Mouse (Mus musculus): ENCODE data around the gene Apof. TPM values are rescaled to one million over a fixed set of nuclear protein-coding genes. Genes with fewer than 3 reads are reported as not detected.
A peak's percentile ranks its signal among the peaks of the same experiment; 100 is the strongest.
"Not testable (repeated sequence)": the region's sequence is repeated elsewhere in the genome, so short reads cannot be mapped to it uniquely, and the experiment has no call there.

The Apof gene
- polyA plus RNA-seq, 1 experiment from 2014 or later, result 0.49 TPM

GRCm38 (mm10) chr10:128247020-128247732 is 21.3 kb upstream of the Apof start:
- Histone ChIP-seq H3K27ac (ENCODE audit: low read depth, low read length) (peak overlapping the region; percentile 74), H3K4me3 (ENCODE audit: low read depth, low read length) (no peak overlapping the region), H3K9me3 (replicated peaks; ENCODE audit: control insufficient read depth, low read length) (no peaks in the 10 kb centered on the region), H3K9ac (ENCODE audit: low read depth, low read length) (no peak overlapping the region), H3K27me3 (ENCODE audit: control insufficient read depth, insufficient read depth, low read length) (no peaks in the 10 kb centered on the region), H3K4me1 (ENCODE audit: control insufficient read depth, insufficient read depth, low read length) (no peaks in the 10 kb centered on the region), H3K4me2 (peak overlapping the region; percentile 24), H3K36me3 (ENCODE audit: control insufficient read depth, insufficient read depth, low read length) (peaks cover 62% of the 10 kb centered on the region)
- ATAC-seq (replicated peaks; ENCODE audit: insufficient number of reproducible peaks, low FRiP score, low TSS enrichment), result no peak
- WGBS (ENCODE audit: insufficient replicate concordance), result 76% methylated on average over 17 of the region's 17 CpGs

DNA sequence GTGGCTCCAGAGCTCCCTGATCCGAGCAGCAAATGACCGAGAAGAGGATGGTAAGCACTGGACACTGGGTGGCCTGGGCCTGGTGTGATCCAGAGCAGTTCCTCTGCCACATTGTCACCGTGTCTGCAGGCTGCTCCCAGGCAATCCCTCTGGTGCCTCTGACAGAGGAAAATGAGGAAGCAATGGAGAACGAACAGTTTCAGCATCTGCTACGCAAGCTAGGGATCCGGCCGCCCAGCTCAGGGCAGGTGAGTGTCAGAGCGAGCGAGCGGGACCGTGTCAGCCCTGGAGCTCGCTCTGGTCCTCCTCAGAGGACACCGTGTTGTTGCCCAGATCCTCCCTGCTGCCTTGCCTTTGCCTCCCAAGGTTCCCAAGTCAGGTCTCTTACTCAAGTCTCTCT is 17.9 kb upstream of the Apof start:
- Histone ChIP-seq H3K4me3 (ENCODE audit: low read depth, low read length) (no peak overlapping the region), H3K9ac (ENCODE audit: low read depth, low read length) (no peak overlapping the region), H3K27me3 (ENCODE audit: control insufficient read depth, insufficient read depth, low read length) (no peaks in the 10 kb centered on the region), H3K27ac (ENCODE audit: low read depth, low read length) (no peak overlapping the region), H3K4me1 (ENCODE audit: control insufficient read depth, insufficient read depth, low read length) (no peaks in the 10 kb centered on the region), H3K9me3 (replicated peaks; ENCODE audit: control insufficient read depth, low read length) (no peaks in the 10 kb centered on the region), H3K4me2 (no peak overlapping the region), H3K36me3 (ENCODE audit: control insufficient read depth, insufficient read depth, low read length) (peaks cover 41% of the 10 kb centered on the region)
- no peak for ATAC-seq (replicated peaks; ENCODE audit: insufficient number of reproducible peaks, low FRiP score, low TSS enrichment)
- WGBS (ENCODE audit: insufficient replicate concordance), result 92% methylated on average over 13 of the region's 13 CpGs

DNA sequence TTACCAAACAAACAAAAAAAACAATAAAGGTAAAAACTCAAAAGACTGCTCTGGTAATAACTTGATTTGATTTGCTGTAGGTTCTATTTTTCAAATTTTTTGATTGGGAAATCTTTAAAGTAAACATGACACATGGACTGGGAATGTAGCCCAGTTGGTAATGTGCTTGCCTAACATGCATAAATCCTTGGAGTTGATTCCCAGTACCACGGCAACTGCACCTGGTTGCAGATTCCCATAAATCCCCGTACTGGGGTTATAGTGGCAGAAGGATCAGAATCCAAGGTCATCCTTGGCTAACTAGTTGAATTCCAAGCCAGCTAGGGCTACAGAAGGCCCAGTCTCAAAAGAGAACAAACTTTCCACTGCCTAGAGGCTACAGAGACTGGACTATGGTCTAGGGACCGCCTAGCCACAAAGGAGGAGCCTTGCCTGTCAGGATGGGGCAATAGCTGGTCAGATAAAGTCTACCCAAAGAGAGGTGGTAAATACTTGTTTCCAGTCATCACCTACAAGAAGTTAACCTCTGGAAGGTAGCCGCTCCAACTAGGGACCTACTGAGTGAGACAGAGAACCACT is 14.7 kb upstream of the Apof start, which contains the start of gene Apon:
Gene Apon (plus strand): TSS at position 420 of the 579 bp plus-strand sequence.
- H3K9ac ChIP-seq (ENCODE audit: low read depth, low read length), result no peak within 1 kb of the TSS
- H3K36me3 ChIP-seq (ENCODE audit: control insufficient read depth, insufficient read depth, low read length), result peaks cover 28% of the 10 kb centered on the region
- no peaks in the 10 kb centered on the region for H3K27me3 ChIP-seq (ENCODE audit: control insufficient read depth, insufficient read depth, low read length)
- ATAC-seq (replicated peaks; ENCODE audit: insufficient number of reproducible peaks, low FRiP score, low TSS enrichment), result no peak
- H3K4me1 ChIP-seq (ENCODE audit: control insufficient read depth, insufficient read depth, low read length), result no peaks in the 10 kb centered on the region
- 88% methylated on average over 4 of the region's 4 CpGs for WGBS (ENCODE audit: insufficient replicate concordance)
- H3K27ac ChIP-seq (ENCODE audit: low read depth, low read length), result no peak within 1 kb of the TSS
- H3K9me3 ChIP-seq (replicated peaks; ENCODE audit: control insufficient read depth, low read length), result no peaks in the 10 kb centered on the region
- no peak within 1 kb of the TSS for H3K4me3 ChIP-seq (ENCODE audit: low read depth, low read length)
- no peak within 1 kb of the TSS for H3K4me2 ChIP-seq

GRCm38 (mm10) chr10:128255925-128256324 is 12.5 kb upstream of the Apof start:
- H3K27me3 ChIP-seq (ENCODE audit: control insufficient read depth, insufficient read depth, low read length), result no peaks in the 10 kb centered on the region
- H3K27ac ChIP-seq (ENCODE audit: low read depth, low read length), result no peak overlapping the region
- ATAC-seq (replicated peaks; ENCODE audit: insufficient number of reproducible peaks, low FRiP score, low TSS enrichment), result no peak
- peaks cover 8% of the 10 kb centered on the region for H3K36me3 ChIP-seq (ENCODE audit: control insufficient read depth, insufficient read depth, low read length)
- no peak overlapping the region for H3K4me2 ChIP-seq
- H3K4me1 ChIP-seq (ENCODE audit: control insufficient read depth, insufficient read depth, low read length), result no peaks in the 10 kb centered on the region
- H3K9me3 ChIP-seq (replicated peaks; ENCODE audit: control insufficient read depth, low read length), result no peaks in the 10 kb centered on the region
- H3K9ac ChIP-seq (ENCODE audit: low read depth, low read length), result no peak overlapping the region
- 80% methylated on average over 8 of the region's 8 CpGs for WGBS (ENCODE audit: insufficient replicate concordance)
- no peak overlapping the region for H3K4me3 ChIP-seq (ENCODE audit: low read depth, low read length)

GRCm38 (mm10) chr10:128256328-128256727 is 12.1 kb upstream of the Apof start:
- Histone ChIP-seq H3K36me3 (ENCODE audit: control insufficient read depth, insufficient read depth, low read length) (peaks cover 5% of the 10 kb centered on the region; the same call in 1 of the 2 replicates), H3K9me3 (replicated peaks; ENCODE audit: control insufficient read depth, low read length) (no peaks in the 10 kb centered on the region), H3K9ac (ENCODE audit: low read depth, low read length) (no peak overlapping the region), H3K4me2 (no peak overlapping the region), H3K4me1 (ENCODE audit: control insufficient read depth, insufficient read depth, low read length) (no peaks in the 10 kb centered on the region), H3K27me3 (ENCODE audit: control insufficient read depth, insufficient read depth, low read length) (no peaks in the 10 kb centered on the region), H3K4me3 (ENCODE audit: low read depth, low read length) (no peak overlapping the region), H3K27ac (ENCODE audit: low read depth, low read length) (no peak overlapping the region)
- no peak for ATAC-seq (replicated peaks; ENCODE audit: insufficient number of reproducible peaks, low FRiP score, low TSS enrichment)
- WGBS (ENCODE audit: insufficient replicate concordance), result 83% methylated on average over 8 of the region's 8 CpGs

DNA sequence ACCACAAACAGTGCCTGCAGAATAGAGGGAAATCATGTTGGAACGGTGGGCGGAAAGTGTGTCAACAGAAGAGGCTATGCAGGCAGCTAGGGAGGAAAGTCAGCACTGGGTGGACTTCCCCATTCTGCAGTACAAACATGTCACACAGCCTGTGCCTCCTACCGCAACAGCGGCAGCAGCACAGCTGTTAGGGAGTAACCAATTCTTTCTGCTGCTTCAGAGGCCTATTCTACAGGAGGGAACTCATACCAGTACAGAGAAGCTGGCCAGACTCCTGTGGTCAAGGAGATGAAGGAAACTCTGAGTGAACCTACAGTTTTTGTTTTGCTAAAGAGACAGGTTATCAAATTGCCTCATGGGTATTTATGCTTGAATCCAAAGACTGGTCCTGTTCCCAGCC is 9.5 kb upstream of the Apof start:
- no peak overlapping the region for H3K27ac ChIP-seq (ENCODE audit: low read depth, low read length)
- no peaks in the 10 kb centered on the region for H3K4me1 ChIP-seq (ENCODE audit: control insufficient read depth, insufficient read depth, low read length)
- 76% methylated on average over 4 of the region's 4 CpGs for WGBS (ENCODE audit: insufficient replicate concordance)
- no peaks in the 10 kb centered on the region for H3K9me3 ChIP-seq (replicated peaks; ENCODE audit: control insufficient read depth, low read length)
- ATAC-seq (replicated peaks; ENCODE audit: insufficient number of reproducible peaks, low FRiP score, low TSS enrichment), result no peak
- H3K27me3 ChIP-seq (ENCODE audit: control insufficient read depth, insufficient read depth, low read length), result no peaks in the 10 kb centered on the region
- no peak overlapping the region for H3K9ac ChIP-seq (ENCODE audit: low read depth, low read length)
- H3K36me3 ChIP-seq (ENCODE audit: control insufficient read depth, insufficient read depth, low read length), result no peaks in the 10 kb centered on the region
- no peak overlapping the region for H3K4me2 ChIP-seq
- H3K4me3 ChIP-seq (ENCODE audit: low read depth, low read length), result no peak overlapping the region

DNA sequence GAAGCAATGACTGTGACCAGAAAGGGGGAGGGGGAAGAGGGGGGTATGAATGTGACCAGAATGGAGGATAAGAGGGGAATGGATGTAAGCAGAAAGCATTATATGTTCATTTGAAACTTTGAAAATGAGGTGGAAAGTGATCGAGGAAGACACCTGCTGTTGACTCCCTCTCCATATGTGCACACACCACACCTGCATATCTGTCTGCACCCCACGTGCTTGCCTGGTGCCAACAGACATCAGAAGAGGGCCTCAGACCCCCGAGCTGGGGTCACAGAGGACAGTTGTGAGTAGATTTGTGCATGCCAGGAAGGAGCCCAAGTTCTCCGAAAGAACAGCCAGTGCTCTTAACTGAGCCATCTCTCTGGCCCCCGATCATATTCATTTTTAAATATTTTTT is 8.5 kb upstream of the Apof start:
- ATAC-seq (replicated peaks; ENCODE audit: insufficient number of reproducible peaks, low FRiP score, low TSS enrichment), result no peak
- Histone ChIP-seq H3K9ac (ENCODE audit: low read depth, low read length) (no peak overlapping the region), H3K36me3 (ENCODE audit: control insufficient read depth, insufficient read depth, low read length) (no peaks in the 10 kb centered on the region), H3K4me2 (no peak overlapping the region), H3K4me3 (ENCODE audit: low read depth, low read length) (no peak overlapping the region), H3K27ac (ENCODE audit: low read depth, low read length) (no peak overlapping the region), H3K27me3 (ENCODE audit: control insufficient read depth, insufficient read depth, low read length) (no peaks in the 10 kb centered on the region), H3K4me1 (ENCODE audit: control insufficient read depth, insufficient read depth, low read length) (no peaks in the 10 kb centered on the region), H3K9me3 (replicated peaks; ENCODE audit: control insufficient read depth, low read length) (no peaks in the 10 kb centered on the region)
- 79% methylated on average over 5 of the region's 5 CpGs for WGBS (ENCODE audit: insufficient replicate concordance)

GRCm38 (mm10) chr10:128260376-128260775 is 8.1 kb upstream of the Apof start:
- H3K4me1 ChIP-seq (ENCODE audit: control insufficient read depth, insufficient read depth, low read length); H3K9ac ChIP-seq (ENCODE audit: low read depth, low read length); ATAC-seq (replicated peaks; ENCODE audit: insufficient number of reproducible peaks, low FRiP score, low TSS enrichment); H3K4me2 ChIP-seq; H3K36me3 ChIP-seq (ENCODE audit: control insufficient read depth, insufficient read depth, low read length); H3K27ac ChIP-seq (ENCODE audit: low read depth, low read length); H3K4me3 ChIP-seq (ENCODE audit: low read depth, low read length); H3K27me3 ChIP-seq (ENCODE audit: control insufficient read depth, insufficient read depth, low read length); H3K9me3 ChIP-seq (replicated peaks; ENCODE audit: control insufficient read depth, low read length): not testable (repeated sequence)
- 77% methylated on average over 7 of the region's 7 CpGs for WGBS (ENCODE audit: insufficient replicate concordance)

DNA sequence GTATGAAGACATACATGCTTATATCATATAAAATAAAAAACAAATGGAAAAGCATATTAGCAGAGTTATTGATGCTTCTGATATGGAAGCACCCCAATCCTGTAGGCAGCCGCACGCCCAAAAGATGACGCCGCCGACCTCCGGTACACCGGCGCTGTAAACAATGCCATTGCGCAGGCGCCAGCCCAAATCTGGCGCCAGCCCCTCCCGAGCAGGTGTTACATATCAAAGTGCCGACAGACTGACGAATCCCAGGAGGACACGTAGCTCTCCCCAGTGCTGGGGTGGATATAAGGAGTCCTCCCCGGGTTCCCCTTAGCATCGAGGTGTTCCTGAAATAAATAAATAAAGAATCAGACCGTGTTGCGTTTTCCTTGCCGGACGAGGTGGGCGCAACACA is 6.2 kb upstream of the Apof start:
- Histone ChIP-seq H3K9me3 (replicated peaks; ENCODE audit: control insufficient read depth, low read length) (no peaks in the 10 kb centered on the region), H3K27me3 (ENCODE audit: control insufficient read depth, insufficient read depth, low read length) (no peaks in the 10 kb centered on the region), H3K27ac (ENCODE audit: low read depth, low read length) (no peak overlapping the region), H3K36me3 (ENCODE audit: control insufficient read depth, insufficient read depth, low read length) (no peaks in the 10 kb centered on the region), H3K4me1 (ENCODE audit: control insufficient read depth, insufficient read depth, low read length) (no peaks in the 10 kb centered on the region), H3K9ac (ENCODE audit: low read depth, low read length) (no peak overlapping the region), H3K4me3 (ENCODE audit: low read depth, low read length) (0 out of 2 replicates have a peak overlapping the region, but pooled peaks have one; percentile 5), H3K4me2 (peak overlapping the region; percentile 27; the same call in 1 of the 2 replicates)
- no peak for ATAC-seq (replicated peaks; ENCODE audit: insufficient number of reproducible peaks, low FRiP score, low TSS enrichment)
- WGBS (ENCODE audit: insufficient replicate concordance), result 64% methylated on average over 22 of the region's 22 CpGs

All from heart, embryonic 11.5 days (tissue).